In the genomic region with DNA sequence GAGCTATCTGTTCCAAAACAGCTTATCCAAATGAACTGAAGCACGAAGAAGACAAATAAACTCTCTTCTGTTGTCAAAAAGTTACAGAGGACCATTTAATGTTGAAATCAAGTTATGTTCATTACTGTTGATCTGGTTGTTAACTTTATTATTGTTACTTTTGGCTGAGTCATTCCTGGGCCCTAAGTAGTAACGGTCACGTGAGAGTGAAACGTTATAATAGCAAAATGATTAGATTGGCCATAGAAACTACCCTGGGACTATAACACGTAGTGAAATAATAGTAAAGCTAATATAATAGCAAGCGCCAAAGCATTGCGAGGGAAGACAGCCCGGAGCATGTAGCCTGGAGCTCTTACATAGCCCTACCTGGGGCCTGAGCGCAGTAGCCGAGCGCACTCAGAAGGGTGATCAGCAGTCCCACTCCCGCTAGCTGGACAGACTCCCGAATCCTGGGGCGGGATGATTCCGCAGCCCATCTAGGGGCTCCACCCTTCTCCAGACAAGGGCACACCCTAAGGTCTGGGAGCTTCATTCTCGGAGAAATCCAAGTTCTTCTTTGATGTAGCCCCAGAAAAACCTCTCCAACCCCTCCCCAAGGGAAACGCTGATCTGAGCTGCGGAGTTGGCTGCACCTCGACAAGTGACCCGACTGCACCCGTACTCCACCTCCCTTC, we compare ENCODE assay signal across 8 mouse cellular contexts. TPM values are rescaled to one million over a fixed set of nuclear protein-coding genes. Genes with fewer than 3 reads are reported as not detected.
DNase-seq lines count a peak whose midpoint lies in the region; ATAC-seq lines count a peak whose summit lies in the region.

TSS of gene Acyp1 (minus strand) at position 630 of the 677 bp plus-strand sequence.

- ATAC-seq in CD4-positive, CD25-positive, alpha-beta regulatory T cell, adult 4 months, result no peak
- ATAC-seq in forebrain, embryonic 12.5 days (ENCODE audit: low FRiP score), result peak; percentile 69
- no peak; the same call in 1 of the 2 replicates for ATAC-seq in megakaryocyte, adult 5-6 weeks (ENCODE audit: poor library complexity, severe bottlenecking)

- H3K27me3 ChIP-seq in forebrain, embryonic 12.5 days, result peaks cover 7% of the 10 kb centered on the region; the same call in 1 of the 2 replicates

- peak within 1 kb of the TSS; percentile 51 for H3K4me3 ChIP-seq in forebrain, embryonic 12.5 days (replicated peaks)

- intact Hi-C loops in heart, postnatal 14 days (cut with DNase I), result loop anchor here (5.0 kb wide), 2 partner anchors 116 to 146 kb away; no protein-coding TSS in a partner anchor
- intact Hi-C loops in left cerebral cortex, postnatal 10 days (cut with DNase I), result loop anchor here (2.0 to 5.0 kb wide), 2 partner anchors 121 to 143 kb away; no protein-coding TSS in a partner anchor

- 0 out of 2 replicates have a peak within 1 kb of the TSS, but pooled peaks have one; percentile 10 for H3K27ac ChIP-seq in forebrain, embryonic 12.5 days

- peak within 1 kb of the TSS; percentile 80 for H3K4me2 ChIP-seq in forebrain, embryonic 12.5 days

- H3K4me1 ChIP-seq in forebrain, embryonic 12.5 days, result peaks cover 9% of the 10 kb centered on the region

- no peaks in the 10 kb centered on the region for H3K36me3 ChIP-seq in forebrain, embryonic 12.5 days (replicated peaks)

- DNase-seq in T-cell, adult 2 months (ENCODE audit: low spot score), result peak; percentile 3
- DNase-seq in heart, postnatal 14 days, result peak; percentile 57 to 62
- peak in 1 of 2 experiments; percentile 56 for DNase-seq in left cerebral cortex, postnatal 10 days (ENCODE audit: extremely low spot score in 1 of 2, low spot score in 2 of 2)
- peak; percentile 55 for DNase-seq in testis, postnatal 14 days (ENCODE audit: low spot score)
- no peak for DNase-seq in adipocyte (ENCODE audit: low spot score)

- WGBS in forebrain, embryonic 12.5 days, result 8% methylated on average over 21 of the region's 21 CpGs

- H3K9me3 ChIP-seq in forebrain, embryonic 12.5 days, result no peaks in the 10 kb centered on the region

- H3K9ac ChIP-seq in forebrain, embryonic 12.5 days, result peak within 1 kb of the TSS; percentile 56

RNA-seq across cellular contexts. Expression of gene Acyp1, which starts in this region (rescaled TPM):
- polyA plus RNA-seq in CD4-positive, CD25-positive, alpha-beta regulatory T cell, adult 4 months (2017; shearing (Covaris generic)), result 10 to 100 TPM; 55.7 to 59.0 TPM
- polyA plus RNA-seq in forebrain, embryonic 12.5 days (2016; fragmentation: Nextera tagmentation; extraction: Ambion mirVana), result 62.1 and 62.2 TPM in 2 replicates
- 10 to 100 TPM; 19.2 to 20.3 TPM for total RNA-seq in heart, postnatal 14 days (2021)
- 10 to 100 TPM; 19.2 to 23.1 TPM for total RNA-seq in left cerebral cortex, postnatal 10 days (2021)
- total RNA-seq in megakaryocyte, adult 5-6 weeks (2015), result 40.9 and 41.2 TPM in 2 replicates
- total RNA-seq in megakaryocyte, adult 5-6 weeks (2017), result 26.2 and 49.4 TPM in 2 replicates
